Mouse (Mus musculus): ENCODE results near the gene Dtx4. TPM values are rescaled to one million over a fixed set of nuclear protein-coding genes. Genes with fewer than 3 reads are reported as not detected.
A peak's percentile ranks its signal among the peaks of the same experiment; 100 is the strongest.

Gene Dtx4
- total and polyA plus RNA-seq, 3 experiments, result 16.4 to 30.5 (median 21.2) TPM

- peaks cover 7 to 46% of the 10 kb centered on the region in 2 experiments for H3K4me1 ChIP-seq (ENCODE audit: control insufficient read depth in 1 of 2, insufficient read depth in 2 of 2)
- H3K4me2 ChIP-seq (ENCODE audit: insufficient read depth, low read depth, poor library complexity, severe bottlenecking), result peak overlapping the region; percentile 83
- DNase-seq (ENCODE audit: extremely low read depth), result no peak
- no peak overlapping the region for H3K27ac ChIP-seq (ENCODE audit: insufficient read depth, low read depth)
- no peak for TF ChIP-seq NRF1 (IDR thresholded peaks at IDR 0.05; ENCODE audit: low read depth, low read length)
- no peak for TF ChIP-seq IRF4 (IDR thresholded peaks at IDR 0.05; ENCODE audit: low read depth, low read length)
- TF ChIP-seq BHLHE40 (IDR thresholded peaks at IDR 0.05; ENCODE audit: low read depth, low read length), result no peak
- no peak for TF ChIP-seq HCFC1 (IDR thresholded peaks at IDR 0.05; ENCODE audit: low read depth, low read length)
- no peak for TF ChIP-seq ETS1 (conservative IDR thresholded peaks at IDR 0.05; ENCODE audit: low read depth, low read length)
- TF ChIP-seq ELF1 (IDR thresholded peaks at IDR 0.05; ENCODE audit: low read depth, low read length), result no peak
- TF ChIP-seq CHD1 (IDR thresholded peaks at IDR 0.05; ENCODE audit: low read depth, low read length), result no peak
- no peak for TF ChIP-seq GABPA (IDR thresholded peaks at IDR 0.05; ENCODE audit: insufficient replicate concordance, low read depth, low read length)
- TF ChIP-seq POLR2A (IDR thresholded peaks at IDR 0.05; ENCODE audit: low read depth, low read length), result no peak
- TF ChIP-seq KAT2A (IDR thresholded peaks at IDR 0.05; ENCODE audit: insufficient replicate concordance, low read length), result no peak
- no peak for TF ChIP-seq JUND (conservative IDR thresholded peaks at IDR 0.05; ENCODE audit: low read depth, low read length)
- TF ChIP-seq E2F4 (IDR thresholded peaks at IDR 0.05; ENCODE audit: insufficient replicate concordance, low read depth, low read length), result no peak
- TF ChIP-seq RCOR1 (conservative IDR thresholded peaks at IDR 0.05; ENCODE audit: low read depth, low read length), result no peak
- no peak for TF ChIP-seq ZC3H11A (IDR thresholded peaks at IDR 0.05; ENCODE audit: low read depth, low read length)
- no peak for TF ChIP-seq MAX (IDR thresholded peaks at IDR 0.05; ENCODE audit: low read length)
- TF ChIP-seq MEF2A (IDR thresholded peaks at IDR 0.05; ENCODE audit: borderline replicate concordance, low read depth, low read length), result no peak
- TF ChIP-seq MAFK (IDR thresholded peaks at IDR 0.05; ENCODE audit: insufficient replicate concordance, low read length), result no peak
- peak overlapping the region; percentile 73 to 99 (median 96) for H3K4me3 ChIP-seq (replicated peaks in 1 of 3; ENCODE audit: low read depth in 2 of 3, low read length in 2 of 3, poor library complexity in 1 of 3)
- no peaks in the 10 kb centered on the region for H3K27me3 ChIP-seq (replicated peaks)
- peaks cover 18% of the 10 kb centered on the region for H3K79me2 ChIP-seq (replicated peaks; ENCODE audit: control insufficient read depth, extremely low read depth, insufficient read depth, poor library complexity, severe bottlenecking)
- no peaks in the 10 kb centered on the region for H3K9me3 ChIP-seq (replicated peaks; ENCODE audit: low read length)
- peaks cover 0 to 33% of the 10 kb centered on the region in 2 experiments for H3K36me3 ChIP-seq (replicated peaks in 1 of 2; ENCODE audit: control insufficient read depth in 1 of 2, insufficient read depth in 1 of 2, low read length in 1 of 2)
- in situ Hi-C loops (cut with MboI; ENCODE audit: low pct_ligation_motif_present, low pct_unique_long_range_greater_than_20kb, low sequenced_read_pairs) (loop anchor here (5.0 kb wide), 1 partner anchor 38 kb away; the partner anchor contains the start of gene Mpeg1), dilution Hi-C loops (cut with MboI; ENCODE audit: extremely low pct_ligation_motif_present, extremely low pct_unique_long_range_greater_than_20kb, low sequenced_read_pairs) (no loop called here)
- H3K9ac ChIP-seq (ENCODE audit: insufficient read depth, low read depth), result peak overlapping the region; percentile 80
Observed at GRCm38 (mm10) chr19:12500124-12500523, 1.1 kb downstream of the Dtx4 start.

- in situ Hi-C loops (cut with MboI; ENCODE audit: low pct_ligation_motif_present, low pct_unique_long_range_greater_than_20kb, low sequenced_read_pairs), result loop anchor here (5.0 to 25.0 kb wide), 3 partner anchors 67 to 487 kb away; no protein-coding TSS in a partner anchor
Observed at GRCm38 (mm10) chr19:12499485-12499884, 1.8 kb downstream of the Dtx4 start.

More at GRCm38 (mm10) chr19:12499485-12499884, 1.8 kb downstream of the Dtx4 start:
- dilution Hi-C loops (cut with MboI; ENCODE audit: extremely low pct_ligation_motif_present, extremely low pct_unique_long_range_greater_than_20kb, low sequenced_read_pairs), result no loop called here
- Histone ChIP-seq H3K27me3 (replicated peaks) (no peaks in the 10 kb centered on the region), H3K27ac (ENCODE audit: insufficient read depth, low read depth) (no peak overlapping the region), H3K36me3 (replicated peaks in 1 of 2; ENCODE audit: control insufficient read depth in 1 of 2, insufficient read depth in 1 of 2, low read length in 1 of 2) (peaks cover 0 to 37% of the 10 kb centered on the region in 2 experiments), H3K4me3 (replicated peaks in 1 of 3; ENCODE audit: low read depth in 2 of 3, low read length in 2 of 3, poor library complexity in 1 of 3) (peak overlapping the region; percentile 73 to 99 (median 96)), H3K9ac (ENCODE audit: insufficient read depth, low read depth) (peak overlapping the region; percentile 80; the same call in 1 of the 2 replicates), H3K79me2 (replicated peaks; ENCODE audit: control insufficient read depth, extremely low read depth, insufficient read depth, poor library complexity, severe bottlenecking) (peaks cover 23% of the 10 kb centered on the region), H3K4me1 (ENCODE audit: control insufficient read depth in 1 of 2, insufficient read depth in 2 of 2) (peaks cover 7 to 51% of the 10 kb centered on the region in 2 experiments), H3K9me3 (replicated peaks; ENCODE audit: low read length) (no peaks in the 10 kb centered on the region), H3K4me2 (ENCODE audit: insufficient read depth, low read depth, poor library complexity, severe bottlenecking) (peak overlapping the region; percentile 83)
- DNase-seq (ENCODE audit: extremely low read depth), result no peak
- TF ChIP-seq USF2 (conservative IDR thresholded peaks at IDR 0.05; ENCODE audit: low read depth, low read length) (no peak), USF1 (IDR thresholded peaks at IDR 0.05; ENCODE audit: low read depth, low read length) (no peak), RCOR1 (conservative IDR thresholded peaks at IDR 0.05; ENCODE audit: low read depth, low read length) (no peak), MXI1 (IDR thresholded peaks at IDR 0.05; ENCODE audit: low read depth, low read length) (no peak), ZNF384 (IDR thresholded peaks at IDR 0.05; ENCODE audit: low read depth, low read length) (no peak), MYC (IDR thresholded peaks at IDR 0.05; ENCODE audit: low read depth, low read length) (no peak), KAT2A (IDR thresholded peaks at IDR 0.05; ENCODE audit: insufficient replicate concordance, low read length) (no peak), MEF2A (IDR thresholded peaks at IDR 0.05; ENCODE audit: borderline replicate concordance, low read depth, low read length) (no peak)

All from CH12.LX (cell line).